Mouse (Mus musculus): ENCODE measurements around the gene Cdc34b.
A peak's percentile ranks its signal among the peaks of the same experiment; 100 is the strongest.

Gene Cdc34b

DNA sequence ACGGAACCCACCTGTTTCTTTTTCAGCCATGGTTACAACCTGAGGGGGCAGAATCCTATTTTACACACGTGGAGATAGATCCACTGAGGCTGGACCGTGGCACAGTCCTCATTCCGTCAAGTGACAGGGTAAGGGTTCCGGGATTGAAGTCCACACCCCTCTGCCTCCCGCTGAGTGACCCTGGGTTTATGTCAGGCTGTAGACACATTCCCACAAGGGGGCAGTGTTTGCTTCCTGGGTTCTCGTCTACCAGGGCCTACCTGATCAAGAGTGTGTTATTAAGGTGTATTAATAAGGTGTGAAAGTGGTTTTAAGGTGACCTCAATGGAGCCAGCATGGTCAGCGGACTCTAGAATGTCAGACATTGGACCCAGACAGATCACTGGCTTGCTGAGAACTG lies 8.8 kb upstream of the Cdc34b start:
- peak; percentile 33 for DNase-seq (ENCODE audit: low read depth)

DNA sequence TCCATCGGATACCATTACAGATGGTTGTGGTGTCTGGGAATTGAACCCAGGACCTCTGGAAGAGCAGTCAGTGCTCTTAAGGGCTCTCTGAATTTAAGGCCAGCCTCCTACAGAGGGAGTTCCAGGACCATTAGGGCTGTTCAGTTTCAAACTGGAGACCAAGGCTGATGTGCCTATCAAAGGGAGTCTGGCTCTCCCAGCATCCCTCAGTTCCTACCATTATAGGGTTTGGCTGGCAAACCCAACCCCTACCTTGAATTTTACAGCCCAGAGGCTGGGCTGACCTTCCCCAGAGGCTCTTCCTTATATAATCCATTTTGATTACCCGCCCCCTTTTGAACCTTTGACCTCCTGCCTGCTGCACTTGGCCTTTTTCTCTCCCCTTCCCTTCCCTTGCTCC lies 5.8 kb upstream of the Cdc34b start:
- DNase-seq (ENCODE audit: low read depth), result no peak

DNA sequence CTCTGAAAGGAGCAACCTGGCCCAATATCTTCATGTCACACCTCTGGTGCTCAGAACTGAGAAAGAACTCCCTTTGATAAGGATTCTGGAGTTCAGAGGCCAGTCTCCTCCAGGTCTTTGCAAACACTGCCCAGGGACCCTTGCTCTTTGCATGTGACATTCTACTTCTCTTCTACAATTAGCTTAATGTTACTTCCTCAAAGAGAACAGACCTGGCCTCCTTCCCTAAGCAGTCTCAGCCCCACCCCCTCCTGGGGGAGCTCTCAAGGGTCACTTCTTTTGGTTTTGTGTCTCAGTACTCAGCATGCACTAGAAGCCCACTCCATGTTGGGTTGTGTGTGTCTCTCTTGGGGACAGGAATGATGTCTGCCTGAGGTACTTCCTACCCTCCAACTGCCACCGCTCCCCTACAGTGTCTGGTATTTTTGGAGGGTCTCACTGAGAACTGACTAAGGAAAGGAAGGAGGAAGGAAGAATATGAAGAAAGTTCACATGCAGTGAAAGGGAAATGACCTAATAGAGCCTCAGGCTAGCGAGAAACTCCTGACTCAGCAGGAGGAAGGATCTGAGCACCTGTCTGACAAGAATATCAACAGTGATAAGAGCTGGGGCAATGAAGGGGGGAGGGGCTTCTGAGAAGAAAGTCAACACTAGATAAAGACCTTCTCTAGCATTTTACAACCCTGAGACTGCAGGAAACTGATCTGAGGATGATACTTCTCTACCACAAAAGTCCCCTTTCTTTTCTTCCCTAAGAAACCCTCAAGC lies 11.5 kb downstream of the Cdc34b start:
- DNase-seq (ENCODE audit: low read depth), result no peak

DNA sequence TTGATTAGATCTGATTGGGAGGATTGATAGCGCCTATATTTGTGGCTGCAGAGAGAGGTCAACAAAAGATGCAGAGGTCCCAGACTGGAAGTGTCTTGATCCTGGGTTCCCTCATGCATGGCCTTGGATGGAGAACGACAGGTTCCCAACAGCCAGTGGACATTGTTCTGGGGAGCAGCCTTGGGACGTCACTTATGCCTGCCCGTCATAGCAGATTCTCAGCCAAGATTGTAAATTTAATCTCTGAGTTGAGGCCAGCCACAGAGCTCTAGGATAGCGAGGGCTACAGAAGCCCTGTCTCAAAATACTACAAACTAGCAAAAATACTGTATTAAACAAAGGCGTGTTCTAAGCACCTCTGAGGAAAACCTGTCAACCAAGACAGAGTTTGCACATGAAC lies 18.3 kb downstream of the Cdc34b start:
- DNase-seq (ENCODE audit: low read depth), result no peak

DNA sequence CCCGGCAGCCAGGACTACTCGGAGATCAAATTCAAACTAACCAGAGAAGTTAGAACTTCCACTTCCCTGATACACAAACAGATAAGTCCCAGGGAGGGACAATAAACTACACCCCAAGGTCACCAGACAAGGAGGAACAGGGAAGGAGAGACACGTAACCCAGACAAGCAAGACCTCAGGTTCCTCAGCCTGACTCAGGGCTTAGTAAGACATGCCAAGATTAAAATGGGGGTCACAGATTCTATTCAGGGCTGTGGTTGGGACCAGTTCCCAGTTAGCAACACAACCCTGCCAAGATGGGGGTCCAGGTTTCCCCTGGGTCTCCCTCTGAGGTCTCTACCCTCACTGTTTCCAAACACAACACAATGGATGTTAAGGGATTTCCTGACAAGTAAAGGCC lies 18.8 kb downstream of the Cdc34b start:
- peak; percentile 8 for DNase-seq (ENCODE audit: low read depth)

DNA sequence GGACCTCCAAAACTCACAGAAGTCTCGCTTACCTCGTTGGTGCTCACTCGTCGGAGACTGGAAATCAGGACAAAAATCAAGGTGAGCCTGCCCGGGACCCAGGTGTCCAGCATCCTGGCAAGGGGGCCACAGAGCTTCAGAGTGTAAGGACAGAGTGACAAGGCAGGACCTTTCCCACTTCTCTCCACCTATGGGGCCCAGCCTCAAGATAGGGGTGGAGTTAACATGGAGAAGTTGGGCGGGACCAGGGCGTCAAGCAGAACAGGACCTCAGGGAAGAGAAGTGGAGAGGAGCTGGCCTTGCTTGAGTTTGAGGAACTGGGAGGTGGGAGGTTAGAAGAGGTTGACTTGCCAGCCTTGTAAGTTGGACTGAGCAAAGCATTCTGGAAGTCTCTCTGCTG lies 19.2 kb downstream of the Cdc34b start:
- no peak for DNase-seq (ENCODE audit: low read depth)

DNA sequence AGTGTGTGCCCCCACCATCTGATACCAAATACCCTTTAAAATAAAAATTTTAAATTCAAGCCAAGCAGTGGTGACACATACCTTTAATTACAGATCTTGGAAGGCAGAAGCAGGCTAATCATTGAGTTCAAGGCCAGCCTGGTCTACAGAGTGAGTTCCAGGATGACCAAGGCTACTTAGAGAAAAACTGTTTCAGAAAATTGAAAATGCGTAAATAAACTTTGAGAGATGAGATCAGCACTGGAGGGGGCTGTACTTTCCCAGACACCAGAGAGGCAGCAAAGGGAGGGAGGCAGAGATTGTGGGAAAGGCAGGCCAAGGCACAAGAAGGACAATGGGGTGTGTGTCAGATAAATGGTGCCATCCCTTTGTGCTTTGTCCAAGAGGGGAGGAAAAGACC lies 20.7 kb downstream of the Cdc34b start:
- no peak for DNase-seq (ENCODE audit: low read depth)

DNA sequence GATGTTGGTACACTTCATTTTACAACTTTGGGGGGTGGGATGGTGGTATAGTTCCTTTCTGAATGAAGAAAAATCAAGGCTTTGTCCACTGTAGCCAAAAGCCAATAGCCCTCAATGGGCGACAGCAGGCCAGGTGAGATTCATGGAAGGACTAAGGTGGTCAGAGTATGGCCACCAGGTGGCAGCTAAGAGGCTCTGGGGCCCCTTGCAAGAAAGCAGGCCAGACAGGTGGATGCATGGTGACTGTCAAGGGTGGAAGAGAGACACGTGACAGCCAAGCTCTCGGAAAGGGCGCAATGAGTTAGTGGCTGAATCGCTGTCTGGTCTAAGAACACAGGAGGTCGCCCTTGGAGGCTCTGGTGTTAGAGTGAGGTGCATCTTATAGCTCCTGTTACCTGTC lies 21.2 kb downstream of the Cdc34b start:
- no peak for DNase-seq (ENCODE audit: low read depth)

DNA sequence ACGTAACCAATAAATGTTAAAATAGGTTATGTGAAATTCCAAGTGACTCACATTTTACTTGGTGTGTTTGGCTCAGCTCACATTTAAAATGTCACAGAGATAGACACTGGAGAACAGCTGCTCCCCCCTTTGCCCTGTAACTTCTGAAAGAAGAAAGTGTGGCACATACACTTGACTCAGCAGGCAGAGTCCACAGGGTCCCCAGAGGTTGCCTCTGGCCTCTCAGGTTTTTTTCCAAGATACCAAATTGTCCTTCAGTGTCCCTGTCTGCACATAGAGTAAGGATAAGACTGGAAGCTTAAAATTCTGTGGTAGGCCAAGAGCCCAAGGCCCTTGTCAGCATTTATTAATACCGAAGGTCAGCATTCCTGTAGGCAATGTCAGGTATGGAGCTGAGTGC lies 25.7 kb downstream of the Cdc34b start:
- no peak for DNase-seq (ENCODE audit: low read depth)

DNA sequence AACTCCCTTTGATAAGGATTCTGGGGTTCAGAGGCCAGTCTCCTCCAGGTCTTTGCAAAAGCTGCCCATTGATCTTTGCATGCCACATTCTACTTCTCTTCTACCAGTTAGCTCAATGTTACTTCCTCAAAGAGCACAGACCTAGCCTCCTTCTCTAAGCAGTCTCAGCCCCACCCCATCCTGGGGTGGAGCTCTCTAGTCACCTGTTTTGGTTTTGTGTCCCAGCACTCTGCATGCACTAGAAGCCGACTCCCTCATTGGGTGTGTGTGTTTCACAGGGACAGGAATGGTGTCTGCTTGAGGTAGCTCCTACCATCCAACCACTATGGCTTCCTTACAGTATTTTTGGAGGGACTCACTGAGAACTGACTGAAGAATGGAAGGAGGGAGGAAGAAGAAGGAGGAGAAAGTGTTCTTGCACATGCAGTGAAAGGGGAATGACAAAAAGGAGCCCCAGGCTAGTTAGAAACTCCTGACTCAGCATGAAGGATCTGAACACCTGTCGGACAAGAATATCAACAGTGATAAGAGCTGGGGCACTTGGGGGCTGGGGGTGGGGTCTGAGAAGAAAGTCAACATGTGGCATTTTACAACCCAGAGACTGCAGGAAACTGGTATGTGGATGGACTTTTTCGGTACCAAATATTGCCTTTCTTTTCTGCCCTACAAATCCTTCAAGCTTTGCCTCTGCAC lies 30.9 kb downstream of the Cdc34b start:
- DNase-seq (ENCODE audit: low read depth), result no peak

DNA sequence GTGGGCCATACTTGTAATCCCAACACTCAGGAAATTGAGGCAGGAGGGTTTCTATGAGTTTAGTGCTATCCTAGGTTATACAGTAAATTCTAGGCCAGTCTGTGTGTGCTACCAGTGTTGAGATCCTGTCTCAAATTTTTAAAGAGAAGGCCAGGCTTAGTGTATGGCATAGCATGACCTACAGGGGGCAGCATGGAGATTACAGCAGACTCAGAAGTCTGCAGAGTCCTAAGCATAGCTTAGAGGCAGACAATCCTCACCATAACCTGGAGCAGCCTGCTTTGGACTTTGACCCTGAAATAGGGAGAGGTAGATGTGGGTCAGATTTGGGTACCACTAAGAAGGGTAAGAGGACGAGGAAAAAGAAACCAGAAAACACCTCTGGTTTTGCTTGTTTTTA lies 32.3 kb downstream of the Cdc34b start:
- peak; percentile 64 for DNase-seq (ENCODE audit: low read depth)

DNA sequence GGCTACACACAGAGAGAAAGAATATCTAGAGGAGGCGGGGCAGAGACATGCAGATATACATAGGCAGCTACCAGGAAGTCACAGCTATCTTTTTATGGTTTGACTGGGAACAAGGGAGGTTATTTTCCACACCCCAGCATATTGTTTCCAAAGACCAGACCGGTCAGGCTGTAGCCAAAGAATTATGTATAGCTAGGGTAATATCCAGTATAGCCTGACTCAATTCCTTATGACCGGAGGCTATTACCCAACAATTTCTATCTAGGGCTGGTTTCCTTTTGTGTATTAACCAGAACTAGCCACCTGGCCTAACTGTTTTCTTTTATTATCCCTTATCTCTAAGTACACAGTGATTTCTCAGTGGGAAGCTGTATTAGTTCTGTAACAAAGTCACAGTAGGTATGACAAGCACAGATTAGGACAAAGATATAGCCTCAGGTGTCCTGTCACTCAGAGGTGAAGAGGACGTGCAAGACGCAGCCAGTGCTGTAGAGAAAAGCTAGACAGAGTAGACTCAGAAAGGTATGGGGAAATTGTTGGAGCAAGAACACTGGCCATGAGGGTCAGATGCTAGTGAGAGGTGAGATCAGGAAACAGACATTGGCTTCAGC lies 33.4 kb downstream of the Cdc34b start:
- no peak for DNase-seq (ENCODE audit: low read depth)

DNA sequence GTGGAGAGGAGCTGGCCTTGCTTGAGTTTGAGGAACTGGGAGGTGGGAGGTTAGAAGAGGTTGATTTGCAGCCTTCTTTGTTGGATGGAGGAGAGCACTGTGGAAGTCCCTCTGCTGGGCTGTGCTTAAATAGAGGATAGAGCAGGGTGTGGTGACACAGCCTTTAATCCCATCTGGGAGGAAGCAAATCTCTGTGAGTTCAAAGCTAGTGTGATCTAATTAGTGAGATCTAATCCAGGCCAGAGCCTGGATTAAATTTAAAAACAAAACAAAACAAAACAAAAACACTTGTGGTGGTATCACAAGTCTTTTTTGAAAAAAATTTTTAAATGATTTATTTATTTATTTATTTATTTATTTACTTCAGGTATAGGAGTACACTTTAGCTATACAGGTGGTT lies 41.0 kb downstream of the Cdc34b start, which contains the start of gene Tmem92:
TSS of gene Tmem92 (minus strand) at position 101 of the 400 bp plus-strand sequence.
- DNase-seq (ENCODE audit: low read depth), result no peak

DNA sequence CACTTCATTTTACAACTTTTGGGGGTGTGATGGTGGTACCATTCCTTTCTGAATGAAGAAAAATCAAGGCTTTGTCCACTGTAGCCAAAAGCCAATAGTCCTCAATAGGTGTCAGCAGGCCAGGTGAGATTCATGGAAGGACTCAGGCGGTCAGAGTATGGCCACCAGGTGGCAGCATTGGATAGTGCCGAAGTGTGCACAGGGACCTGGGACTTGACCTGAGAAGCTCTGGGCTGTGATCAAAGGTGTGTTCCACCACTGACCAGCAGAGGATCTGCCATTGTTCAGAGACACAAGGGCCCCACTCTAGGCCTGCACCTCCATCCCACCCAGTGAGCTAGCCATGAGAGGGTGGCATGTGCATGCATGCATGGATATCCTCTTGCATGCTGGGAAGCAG lies 43.7 kb downstream of the Cdc34b start:
- DNase-seq (ENCODE audit: low read depth), result peak; percentile 70

DNA sequence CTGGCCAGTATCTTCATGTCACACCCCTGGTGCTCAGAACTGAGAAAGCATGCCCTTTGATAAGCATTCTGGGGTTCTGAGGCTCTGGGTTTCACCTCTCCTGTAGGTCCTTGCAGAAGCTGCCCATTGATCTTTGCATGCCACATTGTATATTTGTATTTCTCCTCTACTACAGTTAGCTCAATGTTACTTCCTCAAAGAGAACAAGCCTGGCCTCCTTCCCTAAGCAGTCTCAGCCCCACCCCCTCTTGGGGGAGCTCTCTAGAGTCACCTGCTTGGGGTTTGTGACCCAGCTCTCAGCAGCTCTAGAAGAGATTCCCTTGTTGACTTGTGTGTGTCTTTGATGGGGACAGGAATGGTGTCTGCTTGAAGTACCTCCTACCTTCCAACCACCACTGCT lies 50.1 kb downstream of the Cdc34b start:
- DNase-seq (ENCODE audit: low read depth), result peak; percentile 0
